Mouse (Mus musculus): ENCODE results near the gene Olfr178.

The Olfr178 gene

GRCm38 (mm10) chr16:58891963-58892362 lies at the start of gene Olfr178:
Gene Olfr178, minus strand, starts transcription at chr16:58892063.
- no peak for DNase-seq

GRCm38 (mm10) chr16:58929292-58929691 lies 37.4 kb upstream of the Olfr178 start, which contains the start of gene Olfr180:
Gene Olfr180, minus strand, starts transcription at chr16:58929392.
- no peak for DNase-seq

- no peak for DNase-seq
Measured at GRCm38 (mm10) chr16:58928655-58929054, 36.8 kb upstream of the Olfr178 start, which contains the start of gene Olfr181. Gene Olfr181, minus strand, starts transcription at chr16:58928755.

GRCm38 (mm10) chr16:58884416-58884815 lies 7.4 kb downstream of the Olfr178 start:
- DNase-seq, result no peak

DNA sequence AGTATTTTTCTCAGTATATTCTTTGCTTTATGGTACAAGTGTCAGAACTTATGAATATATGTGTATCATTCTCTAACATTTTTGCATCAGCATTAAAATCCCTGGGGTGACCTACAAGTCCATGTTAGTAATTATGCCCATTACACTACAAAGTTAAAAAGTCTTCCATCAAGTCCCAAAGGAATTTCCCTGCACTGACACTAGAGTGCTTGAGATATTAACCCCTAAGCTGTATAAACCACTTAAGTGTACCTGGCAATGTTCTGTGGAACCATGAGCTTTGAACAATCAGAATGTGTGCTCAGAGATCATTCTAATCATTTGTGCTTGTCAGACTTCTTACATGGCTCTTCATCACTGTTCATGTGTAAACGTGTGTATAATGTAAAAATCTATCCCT lies 17.2 kb downstream of the Olfr178 start, which contains the start of gene Olfr177:
Gene Olfr177 (minus strand): TSS at position 101 of the 400 bp plus-strand sequence.
- no peak for DNase-seq

DNA sequence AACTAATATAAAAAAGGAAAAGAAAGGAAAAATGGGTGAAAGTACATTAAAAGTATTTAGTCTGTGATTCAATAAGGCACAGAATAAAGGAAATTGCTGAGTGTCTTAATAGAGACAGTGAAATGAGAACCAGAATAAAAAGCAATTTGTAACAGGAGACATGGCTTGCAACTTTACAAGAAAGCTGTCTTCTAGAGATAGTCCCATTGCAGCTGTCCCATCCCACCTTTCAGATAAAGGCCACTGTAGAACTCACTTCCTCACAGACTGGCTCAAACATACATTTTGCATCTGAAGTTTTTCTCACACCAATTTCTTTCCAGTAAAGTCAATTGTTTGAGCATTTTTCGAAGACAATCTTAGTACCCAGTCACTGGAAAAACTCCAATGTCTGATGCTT lies 30.4 kb downstream of the Olfr178 start:
- no peak for DNase-seq

DNA sequence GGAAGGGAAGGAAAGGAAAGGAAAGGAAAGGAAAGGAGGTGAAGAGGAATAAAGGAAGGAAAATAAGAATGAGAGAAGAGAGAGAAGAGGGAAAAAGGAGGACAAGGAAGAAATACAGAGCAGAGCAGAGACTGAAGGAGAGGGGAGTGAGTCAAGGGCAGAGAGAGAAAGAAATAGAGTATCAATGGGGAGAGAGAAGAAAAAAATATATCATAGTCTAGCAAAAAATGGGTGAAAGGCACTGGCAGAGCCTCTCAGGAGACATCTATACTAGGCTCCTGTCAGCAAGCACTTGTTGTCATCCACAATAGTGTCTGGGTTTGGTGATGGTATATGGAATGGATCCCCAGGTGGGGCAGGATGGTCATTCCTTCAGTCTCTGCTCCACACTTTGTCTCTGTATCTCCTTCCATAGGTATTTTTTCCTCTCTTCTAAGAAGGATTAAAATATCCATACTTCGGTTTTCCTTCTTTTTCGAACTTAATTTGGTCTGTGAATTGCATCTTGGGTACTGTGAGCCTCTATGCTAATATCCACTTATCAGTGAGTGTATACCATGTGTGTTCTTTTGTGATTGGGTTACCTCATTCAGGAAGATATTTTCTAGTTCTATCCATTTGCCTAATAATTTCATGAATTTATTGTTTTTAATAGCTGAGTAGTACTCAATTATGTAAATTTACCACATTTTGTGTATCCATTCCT lies 31.7 kb downstream of the Olfr178 start:
- no peak for DNase-seq
